1 mouse cellular context compared by ENCODE assay signal in genomic region chr17:48407910-48408525, GRCm38 (mm10).
TF ChIP-seq lines count a peak whose summit lies in the region.

No protein-coding gene starts in this region.

TF ChIP-seq in MEL, 35 proteins besides CTCF, POLR2A, EP300 and RAD21 (continued from another document):
- TF ChIP-seq E2F4 (IDR thresholded peaks at IDR 0.05; ENCODE audit: borderline replicate concordance, low read depth, low read length): peak; percentile 80
- TF ChIP-seq CHD1 (IDR thresholded peaks at IDR 0.05; ENCODE audit: low read depth, low read length): peak; percentile 45; the same call in 1 of the 2 replicates
- TF ChIP-seq USF2 (IDR thresholded peaks at IDR 0.05; ENCODE audit: borderline replicate concordance in 1 of 2, insufficient read depth in 1 of 2, low read depth in 1 of 2, low read length in 2 of 2): no peak
